Mouse (Mus musculus): ENCODE results near the gene Pnmt. TPM values are rescaled to one million over a fixed set of nuclear protein-coding genes. Genes with fewer than 3 reads are reported as not detected.

Pnmt gene
- total and polyA plus RNA-seq, 3 experiments = not detected

DNA sequence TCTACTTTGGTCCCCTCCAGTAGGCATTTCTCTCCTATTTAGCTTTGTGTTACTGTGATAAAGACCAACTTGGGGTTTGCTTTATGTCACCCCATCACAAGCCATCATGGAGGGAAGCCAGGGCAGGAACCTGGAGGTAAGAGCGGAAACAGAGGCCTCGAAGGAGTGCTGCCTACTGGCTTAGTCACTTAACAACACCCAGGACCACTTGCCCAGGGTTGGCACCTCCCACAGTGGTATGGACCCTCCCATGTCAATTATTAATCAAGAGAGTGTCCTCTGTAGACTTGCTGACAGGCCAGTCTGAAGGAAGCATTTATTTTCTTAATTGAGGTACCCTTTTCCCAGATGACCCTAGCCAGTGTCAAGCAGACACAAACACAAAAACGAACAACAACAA, 14.6 kb downstream of the Pnmt start:
- no peaks in the 10 kb centered on the region for H3K9me3 ChIP-seq (replicated peaks; ENCODE audit: insufficient read depth, low read length)
- DNase-seq (ENCODE audit: low read depth, low spot score) = no peak
- TF ChIP-seq TCF12 (IDR thresholded peaks at IDR 0.05; ENCODE audit: low read depth, low read length) (no peak), MAX (IDR thresholded peaks at IDR 0.05; ENCODE audit: low read length) (no peak)
- H3K9ac ChIP-seq (ENCODE audit: control insufficient read depth, low read depth, low read length, poor library complexity, severe bottlenecking) = peak overlapping the region; percentile 80
- peak overlapping the region; percentile 89; the same call in 1 of the 2 replicates for H3K27ac ChIP-seq (ENCODE audit: control insufficient read depth, low read depth, low read length)
- H3K4me3 ChIP-seq (ENCODE audit: control insufficient read depth in 1 of 2, insufficient read depth in 1 of 2, low read depth in 2 of 2, low read length in 2 of 2) = peak overlapping the region; percentile 69 to 96
- peaks cover 3 to 5% of the 10 kb centered on the region in 2 experiments; a peak in 2 of 4 replicates for H3K27me3 ChIP-seq (ENCODE audit: control insufficient read depth in 1 of 2, insufficient read depth in 2 of 2, low read length in 2 of 2)
- H3K4me1 ChIP-seq (ENCODE audit: control insufficient read depth in 1 of 2, insufficient read depth in 2 of 2, low read length in 2 of 2) = peaks cover 8 to 14% of the 10 kb centered on the region in 2 experiments
- peaks cover 0 to 9% of the 10 kb centered on the region in 2 experiments; a peak in 2 of 4 replicates for H3K36me3 ChIP-seq (ENCODE audit: control insufficient read depth in 1 of 2, insufficient read depth in 2 of 2, low read length in 2 of 2)
- H3K79me2 ChIP-seq (ENCODE audit: control insufficient read depth, insufficient read depth, low read length, poor library complexity) = no peaks in the 10 kb centered on the region; the same call in 1 of the 2 replicates

DNA sequence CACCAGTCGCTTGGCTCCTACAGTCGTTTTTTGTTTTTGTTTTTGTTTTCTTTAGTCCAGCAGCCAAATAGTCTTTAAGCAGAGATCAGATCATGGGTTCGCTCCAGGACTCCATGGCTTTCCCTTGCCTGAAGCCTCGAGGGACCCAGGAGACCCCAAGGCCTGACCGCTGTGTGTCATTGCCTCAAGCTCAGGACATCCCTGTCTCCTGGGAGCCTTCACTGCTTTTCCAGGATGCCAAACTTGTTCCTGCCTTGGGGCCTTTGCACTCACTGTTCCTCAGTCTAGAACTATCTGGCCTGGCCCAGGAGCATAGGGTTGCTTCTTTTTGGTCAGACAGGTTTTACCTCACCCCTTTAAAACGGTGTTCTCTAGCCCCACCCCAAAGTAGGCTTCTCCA, 20.4 kb downstream of the Pnmt start:
- no peaks in the 10 kb centered on the region for H3K4me1 ChIP-seq (ENCODE audit: control insufficient read depth in 1 of 2, insufficient read depth in 2 of 2, low read length in 2 of 2)
- peaks cover 8 to 13% of the 10 kb centered on the region in 2 experiments for H3K27me3 ChIP-seq (ENCODE audit: control insufficient read depth in 1 of 2, insufficient read depth in 2 of 2, low read length in 2 of 2)
- no peaks in the 10 kb centered on the region for H3K79me2 ChIP-seq (ENCODE audit: control insufficient read depth, insufficient read depth, low read length, poor library complexity)
- TF ChIP-seq MYC (IDR thresholded peaks at IDR 0.05; ENCODE audit: low read depth, low read length) (no peak), ZKSCAN1 (IDR thresholded peaks at IDR 0.05; ENCODE audit: low read depth, low read length) (no peak), MYB (IDR thresholded peaks at IDR 0.05; ENCODE audit: low read depth, low read length) (no peak), TAL1 (IDR thresholded peaks at IDR 0.05; ENCODE audit: low read length) (no peak), POLR2A (IDR thresholded peaks at IDR 0.05; ENCODE audit: control insufficient read depth in 1 of 2, insufficient read depth in 1 of 2, low read depth in 1 of 2, low read length in 2 of 2, poor library complexity in 1 of 2) (no peak), RCOR1 (IDR thresholded peaks at IDR 0.05; ENCODE audit: low read depth, low read length) (no peak), ETS1 (IDR thresholded peaks at IDR 0.05; ENCODE audit: low read depth, low read length) (no peak), MXI1 (IDR thresholded peaks at IDR 0.05; ENCODE audit: low read depth, low read length) (no peak), CHD1 (IDR thresholded peaks at IDR 0.05; ENCODE audit: low read depth, low read length) (no peak), ZC3H11A (IDR thresholded peaks at IDR 0.05; ENCODE audit: low read depth, low read length) (no peak), NRF1 (IDR thresholded peaks at IDR 0.05; ENCODE audit: insufficient read depth, low read depth, low read length, poor library complexity, severe bottlenecking) (no peak), USF1 (IDR thresholded peaks at IDR 0.05; ENCODE audit: low read depth, low read length) (no peak), TCF12 (IDR thresholded peaks at IDR 0.05; ENCODE audit: low read depth, low read length) (no peak), GATA1 (IDR thresholded peaks at IDR 0.05; ENCODE audit: low read depth, low read length) (no peak), UBTF (IDR thresholded peaks at IDR 0.05; ENCODE audit: borderline replicate concordance, insufficient read depth, low read depth, low read length) (no peak), MEF2A (IDR thresholded peaks at IDR 0.05; ENCODE audit: extremely low read depth, insufficient replicate concordance, low read depth, low read length, poor library complexity, severe bottlenecking) (no peak), EP300 (IDR thresholded peaks at IDR 0.05; ENCODE audit: low read depth in 1 of 2, low read length in 2 of 2) (no peak), SIN3A (IDR thresholded peaks at IDR 0.05; ENCODE audit: low read length) (no peak), HCFC1 (IDR thresholded peaks at IDR 0.05; ENCODE audit: low read depth, low read length) (no peak)
- H3K9me3 ChIP-seq (replicated peaks; ENCODE audit: insufficient read depth, low read length) = no peaks in the 10 kb centered on the region
- no peak overlapping the region for H3K9ac ChIP-seq (ENCODE audit: control insufficient read depth, low read depth, low read length, poor library complexity, severe bottlenecking)
- no peak overlapping the region for H3K4me3 ChIP-seq (ENCODE audit: control insufficient read depth in 1 of 2, insufficient read depth in 1 of 2, low read depth in 2 of 2, low read length in 2 of 2)
- H3K36me3 ChIP-seq (ENCODE audit: control insufficient read depth in 1 of 2, insufficient read depth in 2 of 2, low read length in 2 of 2) = no peaks in the 10 kb centered on the region
- H3K27ac ChIP-seq (ENCODE audit: control insufficient read depth, low read depth, low read length) = no peak overlapping the region
- DNase-seq (ENCODE audit: low read depth, low spot score) = no peak

Data from MEL (cell line).